Mouse (Mus musculus) lung, embryonic 16.5 days (tissue): Measurements from ENCODE around the gene Sult5a1. TPM values are rescaled to one million over a fixed set of nuclear protein-coding genes. Genes with fewer than 3 reads are reported as not detected.
"Not testable (repeated sequence)": the region's sequence is repeated elsewhere in the genome, so short reads cannot be mapped to it uniquely, and the experiment has no call there.

Experiments used
- ATAC-seq: fragments of 200-750 bp; cut with Nextera tagmentation; 2 replicates; pipeline ENCODE4 v1.8.0; 2017; ENCODE audit warnings: low read depth, mild to moderate bottlenecking, moderate library complexity
- H3K27ac ChIP-seq: fragments of 300-500 bp; sonication (generic); 2 replicates; pipeline ENCODE4 v1.5.1; 2014; ENCODE audit warnings: mild to moderate bottlenecking, control low read depth, low read length
- H3K27me3 ChIP-seq: fragments of 300-500 bp; sonication (generic); 2 replicates; pipeline ENCODE4 v1.6.1; 2014; ENCODE audit warnings: low read depth, low read length, mixed read lengths; ENCODE audit not compliant: control insufficient read depth, insufficient read depth
- H3K36me3 ChIP-seq: fragments of 300-500 bp; sonication (generic); 2 replicates; pipeline ENCODE4 v1.6.1; 2014; ENCODE audit warnings: low read length; ENCODE audit not compliant: control insufficient read depth, insufficient read depth
- H3K4me1 ChIP-seq: fragments of 300-500 bp; sonication (generic); replicated peaks from 2 replicates; pipeline ENCODE4 v1.6.1; 2014; ENCODE audit warnings: low read length, mixed read lengths; ENCODE audit not compliant: control insufficient read depth, insufficient read depth
- H3K4me2 ChIP-seq: fragments of 300-500 bp; sonication (generic); 2 replicates; pipeline ENCODE4 v1.6.1; 2014; ENCODE audit warnings: low read depth, low read length, control low read depth
- H3K4me3 ChIP-seq: fragments of 300-500 bp; sonication (generic); 2 replicates; pipeline ENCODE4 v1.5.1; 2014; ENCODE audit warnings: mild to moderate bottlenecking, low read length, control low read depth
- H3K9ac ChIP-seq: fragments of 300-500 bp; sonication (generic); 2 replicates; pipeline ENCODE4 v1.6.1; 2014; ENCODE audit warnings: low read length, control low read depth
- H3K9me3 ChIP-seq: fragments of 300-500 bp; sonication (generic); 2 replicates; pipeline ENCODE4 v1.6.1; 2016; ENCODE audit warnings: low read length; ENCODE audit not compliant: control insufficient read depth
- WGBS: fragments of 180-500 bp; shearing (Covaris S2); extraction: QIAGEN DNeasy Blood & Tissue Kit; methylation state at CpG from one replicate; pipeline ENCODE4 v1.1.7; 2014; 5-methylcytosine and 5-hydroxymethylcytosine counted together
- polyA plus RNA-seq: library from polyadenylated mRNA; unstranded; fragments of >200 nt; fragmentation: Nextera tagmentation; extraction: Ambion mirVana; gene quantifications from 2 replicates; pipeline ENCODE4 v1.2.1, GENCODE M21; 2015

The Sult5a1 gene
- polyA plus RNA-seq, 1 experiment from 2014 or later, result 21.2 TPM

- no peak overlapping the region for H3K4me2 ChIP-seq
- H3K4me1 ChIP-seq, result peaks cover 5% of the 10 kb centered on the region; the same call in 1 of the 2 replicates
- H3K27ac ChIP-seq, result no peak overlapping the region
- H3K9me3 ChIP-seq, result no peaks in the 10 kb centered on the region
- no peaks in the 10 kb centered on the region for H3K27me3 ChIP-seq
- H3K36me3 ChIP-seq, result peaks cover 18% of the 10 kb centered on the region
- H3K4me3 ChIP-seq, result no peak overlapping the region
- no peak for ATAC-seq
- WGBS, result 77% methylated on average over 5 of the region's 5 CpGs
- H3K9ac ChIP-seq, result no peak overlapping the region
Measured at GRCm38 (mm10) chr8:123108953-123109352, 49.2 kb downstream of the Sult5a1 start.

DNA sequence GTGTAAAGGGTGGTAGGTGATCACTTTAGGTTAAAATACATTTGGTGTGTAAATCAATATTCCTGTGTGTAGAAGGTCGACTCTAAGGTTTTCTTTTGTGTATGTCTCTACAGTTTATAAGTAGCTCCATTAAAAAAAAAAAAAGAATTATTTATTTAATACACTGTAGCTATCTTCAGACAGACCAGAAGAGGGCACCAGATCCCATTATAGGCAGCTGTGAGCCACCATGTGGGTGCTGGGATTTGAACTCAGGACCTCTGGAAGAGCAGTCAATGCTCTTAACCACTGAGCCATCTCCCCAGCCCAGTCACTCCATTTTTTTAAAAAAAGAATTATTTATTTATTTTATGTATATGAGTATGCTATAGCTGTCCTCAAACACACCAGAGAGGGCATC lies 50.1 kb downstream of the Sult5a1 start:
- 59% methylated on average over 1 of the region's 1 CpGs for WGBS
- no peak overlapping the region for H3K9ac ChIP-seq
- no peak overlapping the region for H3K27ac ChIP-seq
- no peak overlapping the region for H3K4me3 ChIP-seq
- peaks cover 7% of the 10 kb centered on the region for H3K4me1 ChIP-seq
- no peaks in the 10 kb centered on the region for H3K9me3 ChIP-seq
- H3K27me3 ChIP-seq, result no peaks in the 10 kb centered on the region
- ATAC-seq, result no peak
- peaks cover 25% of the 10 kb centered on the region for H3K36me3 ChIP-seq
- no peak overlapping the region for H3K4me2 ChIP-seq

- Histone ChIP-seq H3K9ac (no peak overlapping the region), H3K27me3 (no peaks in the 10 kb centered on the region), H3K9me3 (no peaks in the 10 kb centered on the region), H3K36me3 (peaks cover 25% of the 10 kb centered on the region), H3K4me2 (no peak overlapping the region), H3K4me3 (no peak overlapping the region), H3K27ac (no peak overlapping the region), H3K4me1 (peaks cover 9% of the 10 kb centered on the region)
- WGBS, result 44% methylated on average over 2 of the region's 2 CpGs
- ATAC-seq, result no peak
Measured at GRCm38 (mm10) chr8:123106531-123106930, 51.6 kb downstream of the Sult5a1 start.

GRCm38 (mm10) chr8:123105553-123106326 lies 52.4 kb downstream of the Sult5a1 start:
- H3K4me1 ChIP-seq, result peaks cover 10% of the 10 kb centered on the region
- H3K9ac ChIP-seq, result no peak overlapping the region
- H3K27me3 ChIP-seq, result no peaks in the 10 kb centered on the region
- no peak overlapping the region for H3K4me3 ChIP-seq
- no peak overlapping the region for H3K4me2 ChIP-seq
- no peaks in the 10 kb centered on the region for H3K9me3 ChIP-seq
- peaks cover 25% of the 10 kb centered on the region for H3K36me3 ChIP-seq
- H3K27ac ChIP-seq, result no peak overlapping the region
- no peak for ATAC-seq
- 65% methylated on average over 5 of the region's 5 CpGs for WGBS

DNA sequence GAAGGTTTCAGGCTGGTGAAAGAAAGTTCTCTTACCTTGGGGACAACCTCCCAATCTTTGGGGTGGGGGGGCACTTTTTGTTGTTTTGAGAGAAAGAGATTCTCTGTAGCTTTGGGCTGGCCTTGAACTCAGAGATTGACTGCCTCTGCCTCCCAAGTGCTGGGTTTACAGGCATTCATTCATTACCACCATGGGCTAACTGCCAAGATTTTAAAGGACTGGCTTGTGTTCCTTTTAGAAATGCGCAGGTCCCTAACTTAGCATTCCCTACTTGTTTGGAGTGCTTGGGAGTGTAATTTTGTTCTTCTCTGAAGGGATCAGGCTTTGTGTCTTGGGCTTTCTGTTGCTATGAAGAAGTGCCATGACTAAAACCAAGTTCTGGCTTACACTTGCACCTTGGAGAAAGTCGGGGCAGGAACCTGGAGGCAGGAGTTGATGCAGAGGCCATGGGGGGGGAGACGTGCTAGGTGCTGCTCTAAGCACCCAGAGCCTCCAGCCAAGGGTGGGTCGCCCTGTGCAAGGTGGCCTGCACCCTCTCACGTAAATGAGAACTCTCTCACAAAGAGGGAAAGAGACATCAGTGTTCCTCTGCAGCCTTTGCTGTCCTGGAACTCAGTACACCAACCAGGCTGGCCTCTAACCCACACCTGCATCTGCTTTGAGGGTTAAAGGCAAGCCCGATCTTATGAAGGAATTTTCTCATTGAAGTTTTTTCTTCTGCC lies 53.9 kb downstream of the Sult5a1 start:
- Histone ChIP-seq H3K27ac (no peak overlapping the region), H3K4me1 (peaks cover 10% of the 10 kb centered on the region), H3K4me3 (peak overlapping the region; percentile 81), H3K27me3 (no peaks in the 10 kb centered on the region), H3K36me3 (peaks cover 25% of the 10 kb centered on the region), H3K4me2 (peak overlapping the region; percentile 78; the same call in 1 of the 2 replicates), H3K9me3 (no peaks in the 10 kb centered on the region), H3K9ac (peak overlapping the region; percentile 97)
- WGBS, result 78% methylated on average over 6 of the region's 6 CpGs
- ATAC-seq, result no peak

GRCm38 (mm10) chr8:123103285-123103684 lies 54.8 kb downstream of the Sult5a1 start:
- H3K9me3 ChIP-seq, result no peaks in the 10 kb centered on the region
- H3K27ac ChIP-seq, result peak overlapping the region; percentile 83; the same call in 1 of the 2 replicates
- H3K9ac ChIP-seq, result peak overlapping the region; percentile 97
- peak overlapping the region; percentile 81 for H3K4me3 ChIP-seq
- H3K27me3 ChIP-seq, result no peaks in the 10 kb centered on the region
- WGBS, result 10% methylated on average over 13 of the region's 15 CpGs
- H3K36me3 ChIP-seq, result peaks cover 25% of the 10 kb centered on the region
- peaks cover 10% of the 10 kb centered on the region for H3K4me1 ChIP-seq
- peak overlapping the region; percentile 78 for H3K4me2 ChIP-seq
- ATAC-seq, result no peak

GRCm38 (mm10) chr8:123102855-123103254 lies 55.3 kb downstream of the Sult5a1 start:
- H3K27me3 ChIP-seq, H3K9me3 ChIP-seq, ATAC-seq: not testable (repeated sequence)
- Histone ChIP-seq H3K36me3 (peaks cover 26% of the 10 kb centered on the region), H3K27ac (peak overlapping the region; percentile 83), H3K4me1 (peaks cover 10% of the 10 kb centered on the region), H3K9ac (peak overlapping the region; percentile 97), H3K4me2 (peak overlapping the region; percentile 78), H3K4me3 (peak overlapping the region; percentile 81)
- WGBS, result under 1% methylated on average over 17 of the region's 26 CpGs

DNA sequence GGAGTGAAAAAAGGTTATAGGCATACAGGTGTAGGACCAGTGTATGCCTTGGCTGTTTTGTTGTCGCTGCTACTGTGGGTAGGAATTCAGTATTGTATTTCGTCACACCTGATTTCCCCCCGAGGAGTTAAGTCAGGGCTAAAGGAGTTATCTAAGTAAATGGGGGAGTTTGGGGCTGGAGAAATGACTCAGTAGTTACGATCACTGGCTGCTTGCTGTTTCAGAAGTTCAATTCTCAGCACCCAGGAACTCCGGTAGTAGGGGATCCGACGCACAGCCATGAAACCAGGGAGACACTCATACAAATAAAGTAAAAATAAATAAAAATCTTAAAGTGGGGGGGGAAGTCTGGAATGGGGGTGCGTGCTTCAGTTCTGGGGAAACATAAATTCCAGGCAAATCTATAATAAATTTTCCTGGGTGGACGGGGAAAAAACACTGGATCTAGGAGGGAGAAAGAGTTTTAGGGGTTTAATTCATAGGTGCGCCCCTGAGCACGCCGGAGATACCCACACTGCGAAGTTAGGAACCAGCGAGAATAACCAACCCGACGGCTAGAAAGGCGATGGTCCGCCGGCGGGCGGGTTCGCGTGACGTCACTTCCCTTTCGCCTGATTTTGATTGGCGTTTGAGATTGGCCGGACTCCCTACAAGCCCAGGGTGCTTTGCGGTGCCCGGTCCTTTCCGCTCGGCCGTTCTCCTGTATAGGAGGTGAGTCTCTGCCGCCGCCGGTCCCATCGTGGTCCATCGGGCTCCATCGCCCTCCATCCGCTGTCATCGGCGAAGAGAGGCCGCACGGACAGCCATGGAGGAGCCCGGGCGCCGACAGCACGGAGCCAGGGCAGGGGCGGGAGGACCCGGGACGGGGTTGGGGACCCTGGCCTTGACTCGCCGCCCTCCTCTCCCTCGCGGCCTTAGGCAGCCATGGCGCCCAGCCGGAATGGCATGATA lies 56.1 kb downstream of the Sult5a1 start, which contains the start of gene Rpl13:
TSS of gene Rpl13 (plus strand) at position 616 of the 951 bp plus-strand sequence.
- WGBS, result 1% methylated on average over 53 of the region's 56 CpGs
- H3K27me3 ChIP-seq, result no peaks in the 10 kb centered on the region

More for the DNA sequence above, 56.1 kb downstream of the Sult5a1 start, which contains the start of gene Rpl13:
- peaks cover 10% of the 10 kb centered on the region for H3K4me1 ChIP-seq
- H3K4me3 ChIP-seq, result peak within 1 kb of the TSS; percentile 81
- H3K27ac ChIP-seq, result peak within 1 kb of the TSS; percentile 83
- ATAC-seq, result peak; percentile 97
- H3K9me3 ChIP-seq, result no peaks in the 10 kb centered on the region
- peak within 1 kb of the TSS; percentile 86 for H3K4me2 ChIP-seq
- H3K9ac ChIP-seq, result peak within 1 kb of the TSS; percentile 97
- H3K36me3 ChIP-seq, result peaks cover 32% of the 10 kb centered on the region
